Mouse (Mus musculus) midbrain, embryonic 10.5 days (tissue): ENCODE results near the gene Hivep1. TPM values are rescaled to one million over a fixed set of nuclear protein-coding genes. Genes with fewer than 3 reads are reported as not detected.

Experiments
- DNase-seq: peaks from one replicate; pipeline ENCODE4 v3.0.0-alpha.2; 2017; ENCODE audit warnings: low spot score
- H3K27ac ChIP-seq: fragments of 300-500 bp; sonication (generic); replicated peaks from 2 replicates; pipeline ENCODE4 v1.5.1; 2016; ENCODE audit warnings: mild to moderate bottlenecking
- H3K27me3 ChIP-seq: fragments of 300-500 bp; sonication (generic); 2 replicates; pipeline ENCODE4 v1.6.1; 2016; ENCODE audit warnings: low read depth, mild to moderate bottlenecking; ENCODE audit not compliant: poor library complexity, severe bottlenecking
- H3K36me3 ChIP-seq: fragments of 300-500 bp; sonication (generic); 2 replicates; pipeline ENCODE4 v1.6.1; 2016; ENCODE audit warnings: mild to moderate bottlenecking, moderate library complexity
- H3K4me1 ChIP-seq: fragments of 300-500 bp; sonication (generic); 2 replicates; pipeline ENCODE4 v1.6.1; 2016
- H3K4me3 ChIP-seq: fragments of 300-500 bp; sonication (generic); 2 replicates; pipeline ENCODE4 v1.5.1; 2016; ENCODE audit warnings: mild to moderate bottlenecking, moderate library complexity
- H3K9me3 ChIP-seq: fragments of 300-500 bp; sonication (generic); replicated peaks from 2 replicates; pipeline ENCODE4 v1.6.1; 2016; ENCODE audit warnings: mild to moderate bottlenecking
- WGBS: fragments of 180-500 bp; shearing (Covaris S2); methylation state at CpG from one replicate; pipeline ENCODE4 v1.1.7; 2016; 5-methylcytosine and 5-hydroxymethylcytosine counted together
- polyA plus RNA-seq: library from polyadenylated mRNA; unstranded; fragments of >200 nt; fragmentation: Nextera tagmentation; extraction: Ambion mirVana; gene quantifications from 2 replicates; pipeline ENCODE4 v1.2.1, GENCODE M21; 2016

The Hivep1 gene
- polyA plus RNA-seq, 1 experiment from 2014 or later = 7.8 TPM

GRCm38 (mm10) chr13:42102980-42103379 lies 51.2 kb downstream of the Hivep1 start:
- peaks cover 6% of the 10 kb centered on the region; the same call in 1 of the 2 replicates for H3K9me3 ChIP-seq
- H3K27ac ChIP-seq = peak overlapping the region; percentile 72
- H3K4me3 ChIP-seq = 0 out of 2 replicates have a peak overlapping the region, but pooled peaks have one; percentile 20
- H3K27me3 ChIP-seq = no peaks in the 10 kb centered on the region
- 35% methylated on average over 8 of the region's 8 CpGs for WGBS
- H3K36me3 ChIP-seq = peaks cover 6% of the 10 kb centered on the region
- peaks cover 38% of the 10 kb centered on the region for H3K4me1 ChIP-seq
- DNase-seq = peak; percentile 77

- Histone ChIP-seq H3K9me3 (no peaks in the 10 kb centered on the region), H3K4me1 (peaks cover 38% of the 10 kb centered on the region), H3K27me3 (no peaks in the 10 kb centered on the region), H3K36me3 (no peaks in the 10 kb centered on the region), H3K4me3 (no peak overlapping the region), H3K27ac (peak overlapping the region; percentile 72)
- WGBS = 84% methylated on average over 11 of the region's 11 CpGs
- no peak for DNase-seq
These were observed 51.8 kb downstream of the Hivep1 start for GRCm38 (mm10) chr13:42103486-42104166.

GRCm38 (mm10) chr13:42104371-42104770 lies 52.5 kb downstream of the Hivep1 start:
- no peaks in the 10 kb centered on the region for H3K36me3 ChIP-seq
- H3K4me3 ChIP-seq = no peak overlapping the region
- WGBS = 97% methylated on average over 3 of the region's 3 CpGs

GRCm38 (mm10) chr13:42108483-42109215 lies 56.8 kb downstream of the Hivep1 start:
- no peak for DNase-seq
- 85% methylated on average over 11 of the region's 11 CpGs for WGBS
- H3K4me1 ChIP-seq = peaks cover 11% of the 10 kb centered on the region
- no peak overlapping the region for H3K27ac ChIP-seq
- no peaks in the 10 kb centered on the region for H3K36me3 ChIP-seq
- no peaks in the 10 kb centered on the region for H3K9me3 ChIP-seq
- H3K27me3 ChIP-seq = no peaks in the 10 kb centered on the region
- H3K4me3 ChIP-seq = no peak overlapping the region

More at GRCm38 (mm10) chr13:42104371-42104770, 52.5 kb downstream of the Hivep1 start:
- peaks cover 38% of the 10 kb centered on the region for H3K4me1 ChIP-seq
- DNase-seq = no peak
- no peaks in the 10 kb centered on the region for H3K9me3 ChIP-seq
- no peak overlapping the region for H3K27ac ChIP-seq
- no peaks in the 10 kb centered on the region for H3K27me3 ChIP-seq

GRCm38 (mm10) chr13:42110416-42110815 lies 58.6 kb downstream of the Hivep1 start:
- H3K9me3 ChIP-seq = no peaks in the 10 kb centered on the region
- H3K4me3 ChIP-seq = no peak overlapping the region
- no peak overlapping the region for H3K27ac ChIP-seq
- 97% methylated on average over 3 of the region's 3 CpGs for WGBS
- H3K4me1 ChIP-seq = peaks cover 7% of the 10 kb centered on the region
- H3K36me3 ChIP-seq = no peaks in the 10 kb centered on the region
- H3K27me3 ChIP-seq = no peaks in the 10 kb centered on the region
- no peak for DNase-seq

GRCm38 (mm10) chr13:42112071-42112470 lies 60.2 kb downstream of the Hivep1 start:
- no peaks in the 10 kb centered on the region for H3K9me3 ChIP-seq
- no peaks in the 10 kb centered on the region for H3K27me3 ChIP-seq
- H3K4me1 ChIP-seq = peaks cover 7% of the 10 kb centered on the region
- no peak overlapping the region for H3K4me3 ChIP-seq
- no peak for DNase-seq
- WGBS = 86% methylated on average over 6 of the region's 6 CpGs
- H3K27ac ChIP-seq = no peak overlapping the region
- H3K36me3 ChIP-seq = no peaks in the 10 kb centered on the region

GRCm38 (mm10) chr13:42112748-42113147 lies 60.9 kb downstream of the Hivep1 start:
- no peak for DNase-seq
- Histone ChIP-seq H3K27me3 (no peaks in the 10 kb centered on the region), H3K4me3 (no peak overlapping the region), H3K27ac (no peak overlapping the region), H3K36me3 (no peaks in the 10 kb centered on the region), H3K9me3 (no peaks in the 10 kb centered on the region), H3K4me1 (peaks cover 7% of the 10 kb centered on the region)
- WGBS = 77% methylated on average over 5 of the region's 5 CpGs

- Histone ChIP-seq H3K9me3 (no peaks in the 10 kb centered on the region), H3K27ac (no peak overlapping the region)
- 94% methylated on average over 7 of the region's 7 CpGs for WGBS
These were observed 61.8 kb downstream of the Hivep1 start for GRCm38 (mm10) chr13:42113601-42114000.

GRCm38 (mm10) chr13:42116301-42116700 lies 64.5 kb downstream of the Hivep1 start:
- H3K9me3 ChIP-seq = no peaks in the 10 kb centered on the region
- no peak overlapping the region for H3K27ac ChIP-seq
- DNase-seq = no peak
- no peak overlapping the region for H3K4me3 ChIP-seq
- 91% methylated on average over 6 of the region's 6 CpGs for WGBS
- peaks cover 7% of the 10 kb centered on the region for H3K4me1 ChIP-seq
- no peaks in the 10 kb centered on the region for H3K36me3 ChIP-seq
- H3K27me3 ChIP-seq = no peaks in the 10 kb centered on the region

More at GRCm38 (mm10) chr13:42113601-42114000, 61.8 kb downstream of the Hivep1 start:
- peaks cover 7% of the 10 kb centered on the region for H3K4me1 ChIP-seq
- no peak overlapping the region for H3K4me3 ChIP-seq
- H3K27me3 ChIP-seq = no peaks in the 10 kb centered on the region
- DNase-seq = no peak
- no peaks in the 10 kb centered on the region for H3K36me3 ChIP-seq

GRCm38 (mm10) chr13:42119062-42119461 lies 67.2 kb downstream of the Hivep1 start:
- Histone ChIP-seq H3K4me1 (no peaks in the 10 kb centered on the region), H3K36me3 (peaks cover 8% of the 10 kb centered on the region), H3K9me3 (no peaks in the 10 kb centered on the region), H3K27ac (no peak overlapping the region), H3K4me3 (no peak overlapping the region), H3K27me3 (no peaks in the 10 kb centered on the region)
- DNase-seq = no peak
- 93% methylated on average over 2 of the region's 2 CpGs for WGBS

GRCm38 (mm10) chr13:42121106-42121776 lies 69.4 kb downstream of the Hivep1 start:
- no peak overlapping the region for H3K4me3 ChIP-seq
- no peak for DNase-seq
- WGBS = 89% methylated on average over 5 of the region's 5 CpGs

GRCm38 (mm10) chr13:42121777-42122682 lies 70.2 kb downstream of the Hivep1 start:
- Histone ChIP-seq H3K4me3 (no peak overlapping the region), H3K27me3 (no peaks in the 10 kb centered on the region), H3K27ac (no peak overlapping the region), H3K4me1 (no peaks in the 10 kb centered on the region), H3K9me3 (no peaks in the 10 kb centered on the region), H3K36me3 (peaks cover 8% of the 10 kb centered on the region)
- WGBS = 88% methylated on average over 5 of the region's 5 CpGs
- no peak for DNase-seq

More at GRCm38 (mm10) chr13:42121106-42121776, 69.4 kb downstream of the Hivep1 start:
- Histone ChIP-seq H3K4me1 (no peaks in the 10 kb centered on the region), H3K27ac (0 out of 2 replicates have a peak overlapping the region, but pooled peaks have one; percentile 9), H3K27me3 (no peaks in the 10 kb centered on the region), H3K36me3 (peaks cover 8% of the 10 kb centered on the region), H3K9me3 (no peaks in the 10 kb centered on the region)
